Mouse (Mus musculus) stomach, embryonic 16.5 days (tissue): ENCODE results near the gene Ndufa7. TPM values are rescaled to one million over a fixed set of nuclear protein-coding genes. Genes with fewer than 3 reads are reported as not detected.

Source experiments
- ATAC-seq: fragments of 200-750 bp; cut with Nextera tagmentation; 2 replicates; pipeline ENCODE4 v1.8.0; 2017; ENCODE audit warnings: moderate number of reproducible peaks, moderate TSS enrichment; ENCODE audit not compliant: insufficient read depth, low FRiP score
- H3K27ac ChIP-seq: fragments of 300-500 bp; sonication (generic); 2 replicates; pipeline ENCODE4 v1.5.1; 2014; ENCODE audit warnings: low read length
- H3K27me3 ChIP-seq: fragments of 300-500 bp; sonication (generic); 2 replicates; pipeline ENCODE4 v1.6.1; 2014; ENCODE audit warnings: low read length, control low read depth, mixed read lengths; ENCODE audit not compliant: control insufficient read depth, insufficient read depth
- H3K36me3 ChIP-seq: fragments of 300-500 bp; sonication (generic); 2 replicates; pipeline ENCODE4 v1.6.1; 2014; ENCODE audit warnings: low read length; ENCODE audit not compliant: control insufficient read depth, insufficient read depth
- H3K4me1 ChIP-seq: fragments of 300-500 bp; sonication (generic); 2 replicates; pipeline ENCODE4 v1.6.1; 2014; ENCODE audit warnings: low read length, control low read depth, mixed read lengths; ENCODE audit not compliant: control insufficient read depth, insufficient read depth
- H3K4me2 ChIP-seq: fragments of 300-500 bp; sonication (generic); 2 replicates; pipeline ENCODE4 v1.6.1; 2014; ENCODE audit warnings: low read depth, low read length, mixed read lengths
- H3K4me3 ChIP-seq: fragments of 300-500 bp; sonication (generic); replicated peaks from 2 replicates; pipeline ENCODE4 v1.5.1; 2014; ENCODE audit warnings: mild to moderate bottlenecking, low read length
- H3K9ac ChIP-seq: fragments of 300-500 bp; sonication (generic); 2 replicates; pipeline ENCODE4 v1.6.1; 2014; ENCODE audit warnings: low read length
- H3K9me3 ChIP-seq: fragments of 300-500 bp; sonication (generic); replicated peaks from 2 replicates; pipeline ENCODE4 v1.6.1; 2016; ENCODE audit warnings: low read length, control low read depth; ENCODE audit not compliant: control insufficient read depth
- WGBS: fragments of 180-500 bp; shearing (Covaris S2); extraction: QIAGEN DNeasy Blood & Tissue Kit; methylation state at CpG from one replicate; pipeline ENCODE4 v1.1.7; 2014; 5-methylcytosine and 5-hydroxymethylcytosine counted together
- polyA plus RNA-seq: library from polyadenylated mRNA; unstranded; fragments of >200 nt; fragmentation: Nextera tagmentation; extraction: Ambion mirVana; gene quantifications from 2 replicates; pipeline ENCODE4 v1.2.1, GENCODE M21; 2015

Ndufa7 gene
- polyA plus RNA-seq, 1 experiment from 2014 or later = 446 TPM

GRCm38 (mm10) chr17:33807181-33807888 is 17.0 kb upstream of the Ndufa7 start:
- peaks cover 6% of the 10 kb centered on the region; the same call in 1 of the 2 replicates for H3K4me1 ChIP-seq
- H3K27me3 ChIP-seq = no peaks in the 10 kb centered on the region
- H3K9ac ChIP-seq = no peak overlapping the region
- no peaks in the 10 kb centered on the region for H3K9me3 ChIP-seq
- no peak overlapping the region for H3K27ac ChIP-seq
- WGBS = 40% methylated on average over 8 of the region's 9 CpGs
- no peaks in the 10 kb centered on the region for H3K36me3 ChIP-seq
- no peak overlapping the region for H3K4me2 ChIP-seq
- no peak for ATAC-seq
- H3K4me3 ChIP-seq = no peak overlapping the region

GRCm38 (mm10) chr17:33808192-33808591 is 16.2 kb upstream of the Ndufa7 start:
- Histone ChIP-seq H3K4me3 (no peak overlapping the region), H3K36me3 (no peaks in the 10 kb centered on the region), H3K27me3 (no peaks in the 10 kb centered on the region), H3K27ac (no peak overlapping the region), H3K9ac (no peak overlapping the region), H3K4me2 (no peak overlapping the region), H3K4me1 (peaks cover 6% of the 10 kb centered on the region; the same call in 1 of the 2 replicates), H3K9me3 (no peaks in the 10 kb centered on the region)
- ATAC-seq = no peak
- 28% methylated on average over 10 of the region's 10 CpGs for WGBS

- Histone ChIP-seq H3K9me3 (no peaks in the 10 kb centered on the region), H3K27ac (peak within 1 kb of the TSS; percentile 38; the same call in 1 of the 2 replicates), H3K4me2 (peak within 1 kb of the TSS; percentile 87), H3K27me3 (no peaks in the 10 kb centered on the region), H3K4me3 (peak within 1 kb of the TSS; percentile 61), H3K9ac (peak within 1 kb of the TSS; percentile 73), H3K36me3 (no peaks in the 10 kb centered on the region), H3K4me1 (peaks cover 6% of the 10 kb centered on the region; the same call in 1 of the 2 replicates)
- WGBS = under 1% methylated on average over 36 of the region's 36 CpGs
- ATAC-seq = peak; percentile 95
These were observed 13.8 kb upstream of the Ndufa7 start, which contains the start of gene Kank3 for GRCm38 (mm10) chr17:33810334-33811141. Kank3 (plus strand) TSS chr17:33810519.

- Histone ChIP-seq H3K27ac (0 out of 2 replicates have a peak overlapping the region, but pooled peaks have one; percentile 38), H3K4me1 (peaks cover 6% of the 10 kb centered on the region; the same call in 1 of the 2 replicates), H3K9ac (peak overlapping the region; percentile 73), H3K27me3 (no peaks in the 10 kb centered on the region), H3K4me3 (peak overlapping the region; percentile 61), H3K4me2 (peak overlapping the region; percentile 87), H3K9me3 (no peaks in the 10 kb centered on the region), H3K36me3 (no peaks in the 10 kb centered on the region)
- ATAC-seq = no peak
- WGBS = 20% methylated on average over 7 of the region's 7 CpGs
These were observed 13.2 kb upstream of the Ndufa7 start for GRCm38 (mm10) chr17:33811142-33811516.

- Histone ChIP-seq H3K4me3 (no peak overlapping the region), H3K4me1 (peaks cover 10% of the 10 kb centered on the region), H3K9ac (no peak overlapping the region), H3K36me3 (no peaks in the 10 kb centered on the region), H3K4me2 (0 out of 2 replicates have a peak overlapping the region, but pooled peaks have one; percentile 5), H3K9me3 (no peaks in the 10 kb centered on the region), H3K27ac (no peak overlapping the region), H3K27me3 (no peaks in the 10 kb centered on the region)
- ATAC-seq = no peak
- 32% methylated on average over 3 of the region's 3 CpGs for whole genome bisulfite sequencing
These were observed 11.9 kb upstream of the Ndufa7 start for GRCm38 (mm10) chr17:33812475-33812874.

GRCm38 (mm10) chr17:33812990-33813389 is 11.4 kb upstream of the Ndufa7 start:
- H3K4me3 ChIP-seq = no peak overlapping the region
- H3K27me3 ChIP-seq = no peaks in the 10 kb centered on the region
- H3K36me3 ChIP-seq = no peaks in the 10 kb centered on the region
- 56% methylated on average over 4 of the region's 4 CpGs for WGBS
- H3K9ac ChIP-seq = 0 out of 2 replicates have a peak overlapping the region, but pooled peaks have one; percentile 11
- no peaks in the 10 kb centered on the region for H3K9me3 ChIP-seq
- no peak overlapping the region for H3K4me2 ChIP-seq
- peaks cover 14% of the 10 kb centered on the region for H3K4me1 ChIP-seq
- H3K27ac ChIP-seq = no peak overlapping the region
- ATAC-seq = no peak

GRCm38 (mm10) chr17:33815399-33815798 is 9.0 kb upstream of the Ndufa7 start:
- ATAC-seq = no peak
- Histone ChIP-seq H3K9me3 (no peaks in the 10 kb centered on the region), H3K9ac (no peak overlapping the region), H3K4me2 (no peak overlapping the region), H3K27me3 (no peaks in the 10 kb centered on the region), H3K27ac (no peak overlapping the region), H3K4me3 (no peak overlapping the region), H3K36me3 (peaks cover 5% of the 10 kb centered on the region; the same call in 1 of the 2 replicates), H3K4me1 (peaks cover 19% of the 10 kb centered on the region)
- 85% methylated on average over 6 of the region's 6 CpGs for WGBS

- Histone ChIP-seq H3K4me3 (peak overlapping the region; percentile 55), H3K27ac (peak overlapping the region; percentile 91), H3K27me3 (no peaks in the 10 kb centered on the region), H3K4me1 (peaks cover 13% of the 10 kb centered on the region), H3K9ac (peak overlapping the region; percentile 82), H3K36me3 (peaks cover 7% of the 10 kb centered on the region), H3K9me3 (no peaks in the 10 kb centered on the region), H3K4me2 (peak overlapping the region; percentile 89)
- no peak for ATAC-seq
- WGBS = 55% methylated on average over 5 of the region's 5 CpGs
These were observed 7.8 kb upstream of the Ndufa7 start for GRCm38 (mm10) chr17:33816612-33817011.
